Mouse (Mus musculus) myocyte (in vitro differentiated cells): ENCODE results near the gene Ccdc184. TPM values are rescaled to one million over a fixed set of nuclear protein-coding genes. Genes with fewer than 3 reads are reported as not detected.

ENCODE experiments used
- H3K27me3 ChIP-seq: one replicate; pipeline ENCODE4 v1.6.1; 2011; ENCODE audit not compliant: control insufficient read depth, insufficient read depth, insufficient read length
- H3K36me3 ChIP-seq: one replicate; pipeline ENCODE4 v1.6.1; 2011; ENCODE audit not compliant: control insufficient read depth, insufficient read depth
- H3K4me2 ChIP-seq: one replicate; pipeline ENCODE4 v1.6.1; 2011; ENCODE audit warnings: low read depth, control low read depth
- H3K4me3 ChIP-seq: one replicate; pipeline ENCODE4 v1.5.1; 2011; ENCODE audit warnings: mild to moderate bottlenecking, control low read depth, moderate library complexity
- H3K79me2 ChIP-seq: one replicate; pipeline ENCODE4 v1.6.1; 2011; ENCODE audit not compliant: control insufficient read depth, insufficient read depth
- H3ac ChIP-seq: one replicate; pipeline ENCODE4 v1.6.1; 2011; ENCODE audit not compliant: control insufficient read depth, insufficient read length
- CEBPB ChIP-seq: IDR thresholded peaks from 2 replicates; pipeline ENCODE4 v1.6.1; 2011; ENCODE audit warnings: mild to moderate bottlenecking, moderate library complexity; ENCODE audit not compliant: poor library complexity, insufficient read depth, severe bottlenecking
- E2F4 ChIP-seq: IDR thresholded peaks from one replicate; pipeline ENCODE4 v1.6.1; 2011; ENCODE audit warnings: mild to moderate bottlenecking, control low read depth, moderate library complexity; ENCODE audit not compliant: insufficient read depth
- MAX ChIP-seq: IDR thresholded peaks from one replicate; pipeline ENCODE4 v1.6.1; 2011; ENCODE audit warnings: low read depth, mild to moderate bottlenecking, control low read depth
- MYOD1 ChIP-seq, 3 experiments: IDR thresholded peaks; one replicate each; pipeline ENCODE4 v1.6.1; 2011; ENCODE audit warnings: control low read depth in 2 of 3, low read depth in 2 of 3, mild to moderate bottlenecking in 2 of 3, moderate library complexity in 1 of 3; ENCODE audit not compliant: insufficient read length in 2 of 3, control insufficient read depth in 1 of 3
- MYOG ChIP-seq, 3 experiments: IDR thresholded peaks; one replicate each; pipeline ENCODE4 v1.6.1; 2011; ENCODE audit warnings: control low read depth in 2 of 3, low read depth in 2 of 3, mild to moderate bottlenecking in 2 of 3; ENCODE audit not compliant: insufficient read length in 2 of 3, control insufficient read depth in 1 of 3, insufficient read depth in 1 of 3
- POLR2A ChIP-seq: IDR thresholded peaks from one replicate; pipeline ENCODE4 v1.6.1; 2011; ENCODE audit warnings: low read depth, mild to moderate bottlenecking, control low read depth, moderate library complexity; ENCODE audit not compliant: insufficient read length
- POLR2AphosphoS2 ChIP-seq: IDR thresholded peaks from one replicate; pipeline ENCODE4 v1.6.1; 2011; ENCODE audit warnings: low read depth, control low read depth; ENCODE audit not compliant: insufficient read length
- REST ChIP-seq: IDR thresholded peaks from one replicate; pipeline ENCODE4 v1.6.1; 2011; ENCODE audit warnings: mild to moderate bottlenecking, control low read depth, moderate library complexity; ENCODE audit not compliant: insufficient read depth, insufficient read length
- SRF ChIP-seq: IDR thresholded peaks from one replicate; pipeline ENCODE4 v1.6.1; 2011; ENCODE audit warnings: low read depth; ENCODE audit not compliant: control insufficient read depth, insufficient read length
- TCF12 ChIP-seq: IDR thresholded peaks from one replicate; pipeline ENCODE4 v1.6.1; 2011; ENCODE audit warnings: mild to moderate bottlenecking, control low read depth; ENCODE audit not compliant: poor library complexity, insufficient read depth, severe bottlenecking
- TCF3 ChIP-seq: IDR thresholded peaks from one replicate; pipeline ENCODE4 v1.6.1; 2011; ENCODE audit warnings: low read depth, control low read depth; ENCODE audit not compliant: insufficient read length
- USF1 ChIP-seq: IDR thresholded peaks from one replicate; pipeline ENCODE4 v1.6.1; 2011; ENCODE audit warnings: low read depth, mild to moderate bottlenecking, control low read depth, moderate library complexity
- polyA plus RNA-seq: library from polyadenylated mRNA; unstranded; fragments of >200 nt; fragmentation: generic; extraction: Trizol; gene quantifications from one replicate; pipeline ENCODE4 v1.2.1, GENCODE M21; 2012; ENCODE audit warnings: missing spikeins

The Ccdc184 gene
- polyA plus RNA-seq, 1 experiment, result 0.05 TPM

DNA sequence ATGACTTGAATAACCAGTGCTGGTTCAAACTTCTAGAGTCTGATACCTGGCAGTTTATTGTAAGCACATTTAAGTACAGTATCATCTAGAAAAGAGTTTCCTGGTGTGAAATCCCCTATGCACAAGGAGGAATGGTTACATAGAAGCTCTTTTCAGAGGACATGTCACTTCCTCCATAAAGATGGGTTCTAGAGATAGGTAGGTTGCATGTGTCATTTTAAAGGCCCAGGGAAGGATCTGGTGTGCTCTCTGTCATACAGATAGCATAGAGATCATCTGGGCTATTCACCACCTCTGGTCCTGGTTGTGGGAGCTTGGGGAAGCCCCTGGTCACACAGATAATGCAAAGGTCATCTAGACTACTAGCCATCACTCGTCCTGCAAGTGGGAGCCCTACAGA, 9.7 kb upstream of the Ccdc184 start:
- Histone ChIP-seq H3K79me2 (no peaks in the 10 kb centered on the region), H3K27me3 (no peaks in the 10 kb centered on the region), H3K4me3 (no peak overlapping the region), H3K4me2 (no peak overlapping the region), H3ac (no peak overlapping the region), H3K36me3 (no peaks in the 10 kb centered on the region)
- no peak for TF ChIP-seq MAX
- TF ChIP-seq E2F4, result no peak
- TF ChIP-seq REST, result no peak
- no peak for TF ChIP-seq MYOD1 (IDR thresholded peaks at IDR 0.05; ENCODE audit: control insufficient read depth in 1 of 3, insufficient read length in 2 of 3, low read depth in 2 of 3)
- no peak for TF ChIP-seq USF1
- no peak for TF ChIP-seq TCF12
- no peak for TF ChIP-seq SRF
- no peak for TF ChIP-seq CEBPB
- TF ChIP-seq TCF3, result no peak
- no peak for TF ChIP-seq POLR2AphosphoS2
- TF ChIP-seq MYOG (IDR thresholded peaks at IDR 0.05; ENCODE audit: control insufficient read depth in 1 of 3, insufficient read depth in 1 of 3, insufficient read length in 2 of 3, low read depth in 2 of 3), result no peak
- TF ChIP-seq POLR2A, result no peak

DNA sequence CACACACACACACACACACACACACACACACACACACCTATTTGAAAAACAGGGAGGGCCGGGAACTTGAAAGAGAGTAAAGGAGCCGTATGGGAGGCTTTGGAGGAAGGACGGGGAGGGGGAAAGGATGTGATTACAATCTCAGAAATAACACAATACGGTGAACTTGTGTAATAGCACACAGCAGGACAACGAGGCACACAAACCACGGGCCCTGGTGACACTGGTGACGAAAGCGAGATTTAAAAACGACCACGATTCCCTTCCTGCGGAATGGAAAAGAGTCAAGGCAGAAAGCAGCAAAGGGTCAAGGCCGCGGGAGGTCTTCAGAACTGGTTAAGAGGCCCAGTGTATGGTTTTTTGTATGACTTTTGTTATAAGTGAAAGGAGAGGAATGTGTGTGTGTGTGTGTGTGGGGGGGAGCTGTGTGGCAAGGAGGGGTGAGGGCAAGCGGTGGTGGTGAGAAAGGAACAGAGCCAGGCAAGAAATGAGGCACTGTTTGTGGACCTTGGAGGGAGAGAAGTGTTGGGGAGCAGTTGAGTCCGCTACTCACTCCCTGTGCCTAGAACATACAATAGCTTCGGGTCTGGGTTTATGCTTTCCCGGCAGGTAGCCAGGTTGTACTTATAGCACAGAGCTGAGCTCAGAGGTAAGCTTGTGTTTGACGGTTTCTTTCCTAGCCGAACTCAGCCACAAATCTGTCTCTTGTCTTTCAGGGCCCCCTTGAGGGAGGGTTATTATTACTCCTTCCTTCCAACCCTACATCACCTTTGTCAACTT, 5.7 kb upstream of the Ccdc184 start:
- Histone ChIP-seq H3K27me3 (peaks cover 26% of the 10 kb centered on the region), H3K4me2 (no peak overlapping the region), H3ac (no peak overlapping the region), H3K4me3 (no peak overlapping the region), H3K79me2 (no peaks in the 10 kb centered on the region), H3K36me3 (no peaks in the 10 kb centered on the region)
- TF ChIP-seq SRF, result no peak
- no peak for TF ChIP-seq MAX
- no peak for TF ChIP-seq MYOG (IDR thresholded peaks at IDR 0.05; ENCODE audit: control insufficient read depth in 1 of 3, insufficient read depth in 1 of 3, insufficient read length in 2 of 3, low read depth in 2 of 3)
- TF ChIP-seq MYOD1 (IDR thresholded peaks at IDR 0.05; ENCODE audit: control insufficient read depth in 1 of 3, insufficient read length in 2 of 3, low read depth in 2 of 3), result no peak
- TF ChIP-seq USF1, result no peak
- no peak for TF ChIP-seq POLR2AphosphoS2
- TF ChIP-seq TCF3, result no peak
- no peak for TF ChIP-seq CEBPB
- no peak for TF ChIP-seq E2F4
- TF ChIP-seq REST, result no peak
- no peak for TF ChIP-seq POLR2A
- TF ChIP-seq TCF12, result no peak

DNA sequence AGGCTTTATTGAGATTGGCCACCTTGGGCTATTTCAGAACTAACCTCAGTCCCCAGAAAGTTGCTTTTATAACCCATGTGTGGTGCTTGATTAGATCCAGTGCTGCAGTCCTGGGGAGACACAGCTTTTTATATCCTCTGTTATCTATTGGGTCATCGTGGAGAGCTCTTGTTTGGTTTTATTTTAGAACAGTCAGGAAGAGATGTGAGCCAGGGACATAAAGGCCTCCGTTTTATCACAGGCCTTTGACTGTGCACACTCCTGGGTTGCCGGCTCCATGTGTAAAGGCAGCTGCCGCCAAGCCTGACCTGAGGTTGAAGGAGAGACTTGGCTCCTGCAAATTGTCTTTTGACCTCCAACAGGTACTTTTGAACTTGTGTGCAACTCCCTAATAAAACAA, 4.4 kb upstream of the Ccdc184 start:
- no peaks in the 10 kb centered on the region for H3K79me2 ChIP-seq
- H3K27me3 ChIP-seq, result peaks cover 30% of the 10 kb centered on the region
- H3K4me2 ChIP-seq, result no peak overlapping the region
- no peaks in the 10 kb centered on the region for H3K36me3 ChIP-seq
- TF ChIP-seq POLR2AphosphoS2, result no peak
- TF ChIP-seq TCF3, result no peak
- no peak for TF ChIP-seq CEBPB
- TF ChIP-seq MYOD1 (IDR thresholded peaks at IDR 0.05; ENCODE audit: control insufficient read depth in 1 of 3, insufficient read length in 2 of 3, low read depth in 2 of 3), result no peak
- TF ChIP-seq USF1, result no peak
- no peak for TF ChIP-seq SRF
- no peak for TF ChIP-seq TCF12
- TF ChIP-seq MAX, result no peak
- no peak for TF ChIP-seq POLR2A
- TF ChIP-seq E2F4, result no peak
- no peak for TF ChIP-seq MYOG (IDR thresholded peaks at IDR 0.05; ENCODE audit: control insufficient read depth in 1 of 3, insufficient read depth in 1 of 3, insufficient read length in 2 of 3, low read depth in 2 of 3)
- TF ChIP-seq REST, result no peak
- no peak overlapping the region for H3ac ChIP-seq
- H3K4me3 ChIP-seq, result no peak overlapping the region

DNA sequence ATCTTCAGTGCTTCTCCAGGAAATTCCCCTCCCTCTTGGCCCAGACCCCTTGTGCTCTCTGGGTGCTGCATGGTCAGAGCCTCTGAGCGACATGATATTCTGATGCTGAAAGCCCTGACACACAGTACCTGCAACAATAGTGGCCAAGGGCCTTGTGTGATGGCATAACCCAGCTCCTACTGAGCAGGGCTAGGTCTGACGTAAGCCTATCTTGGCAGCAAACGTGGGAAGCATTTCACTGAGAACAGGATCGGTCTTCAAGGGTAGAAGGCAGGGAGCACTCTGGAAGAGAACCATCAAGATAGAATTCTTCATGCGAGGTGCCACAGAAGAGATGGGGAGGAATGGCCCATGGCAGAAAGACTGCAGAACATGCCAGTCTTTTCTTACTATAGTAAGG, 1.4 kb upstream of the Ccdc184 start, which contains the start of gene Asb8:
TSS of gene Asb8 (minus strand) at position 101 of the 400 bp plus-strand sequence.
- Histone ChIP-seq H3K79me2 (no peaks in the 10 kb centered on the region), H3K36me3 (no peaks in the 10 kb centered on the region), H3K27me3 (peaks cover 59% of the 10 kb centered on the region), H3ac (no peak within 1 kb of the TSS), H3K4me2 (no peak within 1 kb of the TSS), H3K4me3 (no peak within 1 kb of the TSS)
- no peak for TF ChIP-seq POLR2A
- TF ChIP-seq REST, result no peak
- TF ChIP-seq MAX, result no peak
- no peak for TF ChIP-seq MYOG (IDR thresholded peaks at IDR 0.05; ENCODE audit: control insufficient read depth in 1 of 3, insufficient read depth in 1 of 3, insufficient read length in 2 of 3, low read depth in 2 of 3)
- no peak for TF ChIP-seq USF1
- no peak for TF ChIP-seq SRF
- no peak for TF ChIP-seq E2F4
- TF ChIP-seq TCF3, result no peak
- TF ChIP-seq CEBPB, result no peak
- TF ChIP-seq MYOD1 (IDR thresholded peaks at IDR 0.05; ENCODE audit: control insufficient read depth in 1 of 3, insufficient read length in 2 of 3, low read depth in 2 of 3), result no peak
- TF ChIP-seq TCF12, result no peak
- TF ChIP-seq POLR2AphosphoS2, result no peak
